Mouse (Mus musculus): ENCODE results near the gene Cpne4.

The Cpne4 gene

GRCm38 (mm10) chr9:104878558-104878957 is 331.5 kb downstream of the Cpne4 start:
- DNase-seq, result no peak

GRCm38 (mm10) chr9:104890517-104890916 is 343.4 kb downstream of the Cpne4 start:
- DNase-seq, result no peak

DNA sequence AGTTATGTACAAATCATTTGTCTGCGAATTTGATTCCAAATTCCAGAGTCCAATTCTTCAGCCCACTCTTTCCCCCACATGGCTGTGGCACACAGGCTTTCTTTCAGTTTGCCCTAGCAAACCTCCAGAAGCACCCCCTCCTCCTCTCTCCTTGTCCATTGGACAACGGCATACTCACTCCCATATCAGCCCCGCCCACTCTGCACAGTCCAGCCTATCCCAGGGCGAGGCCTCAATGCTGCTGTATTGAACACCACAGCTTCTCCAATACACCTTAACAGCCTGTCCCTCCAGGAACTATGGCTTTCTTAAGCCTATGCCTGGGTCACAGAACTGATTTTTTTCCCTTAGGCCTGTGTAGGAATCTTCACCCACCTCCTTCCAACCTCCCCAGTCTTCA is 348.3 kb downstream of the Cpne4 start:
- no peak for DNase-seq

GRCm38 (mm10) chr9:104901118-104901517 is 354.0 kb downstream of the Cpne4 start:
- DNase-seq, result no peak

- no peak for DNase-seq
Measured at GRCm38 (mm10) chr9:104901827-104902226, 354.7 kb downstream of the Cpne4 start.

DNA sequence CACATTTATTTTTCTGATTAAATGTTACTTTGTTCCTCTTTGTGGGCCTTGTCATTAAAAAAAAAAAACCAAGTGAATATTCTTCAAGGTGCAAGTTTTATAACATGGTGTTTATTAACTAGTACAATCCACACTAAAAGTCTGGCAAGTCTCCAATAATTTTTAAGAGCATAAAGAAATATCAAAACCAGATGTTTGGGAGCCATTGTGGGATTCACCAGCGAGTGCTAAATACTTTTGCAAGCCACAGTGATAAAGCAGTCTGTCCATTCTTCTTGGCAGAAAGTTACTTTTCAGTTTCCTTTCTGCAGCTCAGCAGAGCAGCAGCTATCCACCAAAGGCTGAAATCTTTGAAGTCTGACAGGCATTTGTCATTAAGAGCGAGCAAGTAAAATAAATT is 365.6 kb downstream of the Cpne4 start:
- DNase-seq, result no peak

DNA sequence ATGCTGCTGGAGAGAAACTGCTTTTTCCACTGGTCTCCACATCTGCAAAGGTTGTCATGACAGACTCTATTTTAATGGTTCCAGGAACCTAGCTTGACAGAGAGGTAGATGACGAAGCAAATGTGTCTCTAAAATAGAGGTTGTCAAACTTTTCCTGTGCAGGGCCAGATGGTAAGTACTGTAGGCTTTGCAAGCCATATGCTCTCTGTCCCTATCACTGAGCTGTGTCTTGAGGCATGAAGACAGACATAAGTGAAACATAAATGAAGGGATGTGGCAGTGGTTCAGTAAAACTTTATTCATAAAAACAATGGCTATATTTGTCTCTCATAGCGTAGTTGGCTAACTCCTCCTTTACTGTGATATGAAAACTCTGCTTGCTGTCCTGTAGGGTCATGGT is 366.2 kb downstream of the Cpne4 start:
- DNase-seq, result no peak

- no peak for DNase-seq
Measured at GRCm38 (mm10) chr9:104921197-104921596, 374.1 kb downstream of the Cpne4 start.

GRCm38 (mm10) chr9:104922051-104922450 is 375.0 kb downstream of the Cpne4 start:
- DNase-seq, result no peak

DNA sequence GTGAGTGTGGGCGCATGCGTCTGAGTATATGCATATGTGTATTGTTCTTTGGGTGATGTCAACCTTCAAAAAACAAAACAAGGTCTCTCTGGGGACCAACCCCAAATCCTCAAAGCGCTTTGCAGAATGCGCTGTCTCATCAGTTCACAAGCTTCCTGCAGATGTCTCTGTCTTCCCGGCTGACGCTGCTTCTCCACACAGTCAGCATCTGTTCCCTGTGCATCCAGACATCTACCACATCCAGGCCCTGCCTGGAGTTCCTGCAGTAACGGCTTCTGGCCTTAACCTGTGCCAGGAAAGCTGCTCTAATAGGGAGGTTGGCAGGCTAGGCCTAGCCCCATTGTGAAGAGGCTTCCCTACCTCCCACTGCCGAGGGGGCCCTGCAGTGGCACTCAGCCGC is 381.7 kb downstream of the Cpne4 start:
- DNase-seq, result no peak

DNA sequence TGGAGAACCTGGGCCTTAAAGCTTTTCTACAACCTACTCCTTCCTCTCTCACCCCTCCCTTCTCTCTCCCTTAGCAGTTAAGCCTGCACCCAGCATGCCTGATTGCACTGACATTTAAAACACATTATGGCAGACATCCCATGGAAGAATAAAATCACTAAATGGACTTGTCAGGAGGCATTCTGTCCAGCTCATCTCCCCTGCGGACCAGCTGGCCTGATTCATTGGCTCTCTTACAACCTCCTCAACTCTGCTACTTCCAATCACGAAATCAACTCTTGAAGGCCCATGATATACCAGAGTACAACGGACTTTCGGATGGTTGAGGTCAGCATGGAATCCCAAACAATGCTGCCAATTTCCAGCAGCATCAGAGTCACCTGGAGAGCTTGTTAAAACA is 393.3 kb downstream of the Cpne4 start:
- DNase-seq, result no peak

- no peak for DNase-seq
Measured at GRCm38 (mm10) chr9:104950551-104950950, 403.5 kb downstream of the Cpne4 start.

GRCm38 (mm10) chr9:104952176-104952575 is 405.1 kb downstream of the Cpne4 start:
- no peak for DNase-seq

GRCm38 (mm10) chr9:104972828-104973227 is 425.7 kb downstream of the Cpne4 start:
- DNase-seq, result no peak

- DNase-seq, result no peak
Measured at GRCm38 (mm10) chr9:104981934-104982548, 435.0 kb downstream of the Cpne4 start.

DNA sequence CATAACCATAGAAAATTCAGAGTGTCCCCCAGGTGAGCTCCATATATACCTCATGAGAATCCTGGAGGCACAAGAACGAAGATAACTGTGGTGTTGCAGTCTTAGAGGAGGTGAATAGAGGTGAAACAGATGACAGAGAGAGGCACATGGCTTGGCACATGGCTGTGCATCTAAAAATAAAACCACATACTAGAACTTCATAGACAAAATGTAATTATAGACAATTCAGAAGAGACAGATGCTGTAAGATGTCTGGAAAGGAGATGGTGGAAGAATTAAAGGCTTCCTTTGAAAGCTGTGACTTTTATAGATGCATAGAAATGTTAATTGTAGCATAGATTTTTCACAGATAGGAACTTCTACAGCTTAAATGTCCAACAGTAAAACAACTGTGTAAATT is 451.1 kb downstream of the Cpne4 start:
- DNase-seq, result no peak

- DNase-seq, result no peak
Measured at GRCm38 (mm10) chr9:105010721-105011120, 463.6 kb downstream of the Cpne4 start.

DNA sequence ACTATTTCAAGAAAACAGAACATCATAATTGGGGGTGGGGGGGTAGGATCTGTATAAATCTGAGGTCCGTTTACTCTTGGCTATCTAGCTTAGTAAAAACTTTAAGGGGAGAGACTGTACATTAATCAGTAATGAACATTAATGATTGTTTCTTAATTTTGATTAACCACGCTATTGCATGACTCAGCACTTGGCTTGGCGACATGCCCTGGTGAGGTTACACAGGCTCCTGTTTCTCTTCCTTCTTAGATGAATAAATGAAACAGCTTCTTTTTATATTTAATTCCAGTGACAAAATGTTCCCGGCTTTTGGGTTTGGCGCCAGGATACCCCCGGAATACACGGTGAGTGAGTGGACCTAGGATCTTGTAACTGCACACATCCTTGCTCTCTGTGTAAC is 471.1 kb downstream of the Cpne4 start:
- no peak for DNase-seq

- DNase-seq, result no peak
Measured at GRCm38 (mm10) chr9:105028311-105028710, 481.2 kb downstream of the Cpne4 start.

DNA sequence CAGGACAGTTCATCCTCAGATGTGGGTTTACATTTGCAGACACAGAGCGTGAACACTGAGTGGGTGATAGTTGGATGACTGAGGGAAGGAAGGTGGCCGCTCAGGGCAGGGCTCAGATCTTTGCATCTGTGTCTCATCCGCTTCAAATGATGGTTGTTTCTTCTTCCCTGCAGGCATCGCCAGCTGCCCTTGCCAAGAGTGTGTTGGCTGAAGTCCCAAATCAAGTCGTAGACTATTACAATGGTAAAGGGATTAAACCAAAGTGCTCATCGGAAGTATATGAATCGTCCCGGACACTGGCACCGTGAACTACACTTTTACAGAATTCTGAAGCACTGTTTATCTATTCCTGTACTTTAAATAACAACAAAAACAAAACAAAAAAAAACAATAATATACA is 485.5 kb downstream of the Cpne4 start:
- no peak for DNase-seq

DNA sequence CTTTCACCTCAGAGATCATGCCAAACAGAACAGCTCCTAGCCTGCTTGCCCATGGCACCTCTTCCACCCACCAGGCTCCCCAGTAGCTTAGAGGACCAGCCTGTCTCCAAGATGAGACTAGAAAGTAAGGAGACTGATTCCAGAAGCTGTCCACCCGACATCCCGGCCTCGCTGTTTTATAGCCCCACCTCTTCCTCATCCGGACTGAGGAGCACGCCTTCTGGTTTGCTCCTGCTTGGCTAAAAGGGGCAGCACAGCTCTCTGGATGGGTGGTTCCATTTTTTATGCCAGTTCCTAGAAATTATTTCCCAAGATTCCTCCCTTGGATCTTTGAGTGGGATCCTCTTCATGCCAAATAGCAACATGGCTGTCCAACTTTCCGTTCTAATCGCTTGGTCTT is 486.6 kb downstream of the Cpne4 start:
- DNase-seq, result no peak

- DNase-seq, result no peak
Measured at GRCm38 (mm10) chr9:105037847-105038246, 490.8 kb downstream of the Cpne4 start.

DNA sequence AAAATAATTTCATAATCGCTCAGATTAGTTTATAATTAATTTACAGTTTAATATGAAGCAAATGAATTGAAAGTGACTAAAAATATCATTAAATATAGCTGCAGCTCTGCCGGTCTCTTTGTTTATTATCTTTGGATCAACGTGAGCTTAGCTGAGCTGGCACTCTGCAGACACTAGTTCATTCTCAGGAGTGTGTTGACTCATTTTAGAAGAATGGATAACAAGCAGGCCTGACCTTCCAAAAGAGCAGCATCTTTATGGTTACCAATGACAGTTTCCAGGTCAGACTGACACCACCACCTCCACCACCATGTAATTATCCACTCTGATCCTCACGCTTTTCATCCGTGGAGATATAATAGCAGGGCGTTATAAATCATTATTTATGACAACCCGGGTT is 498.9 kb downstream of the Cpne4 start:
- no peak for DNase-seq

- no peak for DNase-seq
Measured at GRCm38 (mm10) chr9:105048351-105048750, 501.3 kb downstream of the Cpne4 start.

- DNase-seq, result no peak
Measured at GRCm38 (mm10) chr9:105049636-105050035, 502.6 kb downstream of the Cpne4 start.

GRCm38 (mm10) chr9:105050257-105050656 is 503.2 kb downstream of the Cpne4 start:
- no peak for DNase-seq
